Mouse (Mus musculus): ENCODE results near the gene Hgfac. TPM values are rescaled to one million over a fixed set of nuclear protein-coding genes. Genes with fewer than 3 reads are reported as not detected.

Gene Hgfac
- polyA plus RNA-seq, 1 experiment from 2014 or later: 0.37 TPM

- H3K4me3 ChIP-seq (ENCODE audit: low read depth, low read length): no peak overlapping the region
- no peaks in the 10 kb centered on the region for H3K9me3 ChIP-seq (ENCODE audit: low read depth, low read length)
- 79% methylated on average over 3 of the region's 3 CpGs for WGBS
- no peak for TF ChIP-seq CTCF (IDR thresholded peaks at IDR 0.05; ENCODE audit: low read depth)
- H3K4me1 ChIP-seq (ENCODE audit: insufficient read depth): no peaks in the 10 kb centered on the region
- no peak for ATAC-seq (ENCODE audit: insufficient read depth)
- peaks cover 4% of the 10 kb centered on the region; the same call in 1 of the 2 replicates for H3K36me3 ChIP-seq (ENCODE audit: insufficient read depth)
- no peak for DNase-seq
- no peaks in the 10 kb centered on the region for H3K27me3 ChIP-seq (ENCODE audit: insufficient read depth, low read length)
- no peak overlapping the region for H3K9ac ChIP-seq
- H3K27ac ChIP-seq (ENCODE audit: low read depth): no peak overlapping the region
- no peak overlapping the region for H3K4me2 ChIP-seq
These were observed 35.6 kb upstream of the Hgfac start for GRCm38 (mm10) chr5:35005659-35006058.

- Histone ChIP-seq H3K9me3 (ENCODE audit: low read depth, low read length) (no peaks in the 10 kb centered on the region), H3K27me3 (ENCODE audit: insufficient read depth, low read length) (no peaks in the 10 kb centered on the region), H3K4me3 (ENCODE audit: low read depth, low read length) (no peak overlapping the region), H3K9ac (no peak overlapping the region), H3K36me3 (ENCODE audit: insufficient read depth) (peaks cover 4% of the 10 kb centered on the region; the same call in 1 of the 2 replicates), H3K27ac (ENCODE audit: low read depth) (no peak overlapping the region), H3K4me2 (no peak overlapping the region), H3K4me1 (ENCODE audit: insufficient read depth) (no peaks in the 10 kb centered on the region)
- no peak for TF ChIP-seq CTCF (IDR thresholded peaks at IDR 0.05; ENCODE audit: low read depth)
- no peak for DNase-seq
- 48% methylated on average over 2 of the region's 2 CpGs for WGBS
- no peak for ATAC-seq (ENCODE audit: insufficient read depth)
These were observed 34.7 kb upstream of the Hgfac start for GRCm38 (mm10) chr5:35006599-35006998.

GRCm38 (mm10) chr5:35009163-35009562, 32.1 kb upstream of the Hgfac start:
- Histone ChIP-seq H3K4me2 (no peak overlapping the region), H3K9ac (no peak overlapping the region), H3K36me3 (ENCODE audit: insufficient read depth) (peaks cover 4% of the 10 kb centered on the region; the same call in 1 of the 2 replicates), H3K27ac (ENCODE audit: low read depth) (no peak overlapping the region), H3K4me3 (ENCODE audit: low read depth, low read length) (no peak overlapping the region), H3K4me1 (ENCODE audit: insufficient read depth) (no peaks in the 10 kb centered on the region), H3K27me3 (ENCODE audit: insufficient read depth, low read length) (no peaks in the 10 kb centered on the region), H3K9me3 (ENCODE audit: low read depth, low read length) (no peaks in the 10 kb centered on the region)
- ATAC-seq (ENCODE audit: insufficient read depth) (no peak), DNase-seq (no peak)
- 85% methylated on average over 4 of the region's 4 CpGs for WGBS
- TF ChIP-seq CTCF (IDR thresholded peaks at IDR 0.05; ENCODE audit: low read depth): no peak

GRCm38 (mm10) chr5:35010656-35011055, 30.7 kb upstream of the Hgfac start:
- no peaks in the 10 kb centered on the region for H3K4me1 ChIP-seq (ENCODE audit: insufficient read depth)
- no peak overlapping the region for H3K27ac ChIP-seq (ENCODE audit: low read depth)
- no peak for TF ChIP-seq CTCF (IDR thresholded peaks at IDR 0.05; ENCODE audit: low read depth)
- no peak overlapping the region for H3K4me3 ChIP-seq (ENCODE audit: low read depth, low read length)
- no peak for DNase-seq
- no peak for ATAC-seq (ENCODE audit: insufficient read depth)
- WGBS: 69% methylated on average over 5 of the region's 5 CpGs
- H3K27me3 ChIP-seq (ENCODE audit: insufficient read depth, low read length): no peaks in the 10 kb centered on the region
- no peak overlapping the region for H3K9ac ChIP-seq
- no peak overlapping the region for H3K4me2 ChIP-seq
- peaks cover 4% of the 10 kb centered on the region; the same call in 1 of the 2 replicates for H3K36me3 ChIP-seq (ENCODE audit: insufficient read depth)
- no peaks in the 10 kb centered on the region for H3K9me3 ChIP-seq (ENCODE audit: low read depth, low read length)

- Histone ChIP-seq H3K36me3 (ENCODE audit: insufficient read depth) (peaks cover 7% of the 10 kb centered on the region; the same call in 1 of the 2 replicates), H3K27ac (ENCODE audit: low read depth) (no peak overlapping the region), H3K27me3 (ENCODE audit: insufficient read depth, low read length) (no peaks in the 10 kb centered on the region), H3K4me1 (ENCODE audit: insufficient read depth) (no peaks in the 10 kb centered on the region), H3K9ac (no peak overlapping the region), H3K9me3 (ENCODE audit: low read depth, low read length) (no peaks in the 10 kb centered on the region), H3K4me3 (ENCODE audit: low read depth, low read length) (no peak overlapping the region), H3K4me2 (no peak overlapping the region)
- ATAC-seq (ENCODE audit: insufficient read depth) (no peak), DNase-seq (no peak)
- TF ChIP-seq CTCF (IDR thresholded peaks at IDR 0.05; ENCODE audit: low read depth): no peak
- WGBS: 91% methylated on average over 6 of the region's 6 CpGs
These were observed 30.0 kb upstream of the Hgfac start for GRCm38 (mm10) chr5:35011156-35011923.

- ATAC-seq (ENCODE audit: insufficient read depth) (no peak), DNase-seq (no peak)
- WGBS: 82% methylated on average over 6 of the region's 6 CpGs
- H3K4me1 ChIP-seq (ENCODE audit: insufficient read depth): no peaks in the 10 kb centered on the region
- no peaks in the 10 kb centered on the region for H3K9me3 ChIP-seq (ENCODE audit: low read depth, low read length)
- H3K4me2 ChIP-seq: no peak overlapping the region
- H3K27ac ChIP-seq (ENCODE audit: low read depth): no peak overlapping the region
- TF ChIP-seq CTCF (IDR thresholded peaks at IDR 0.05; ENCODE audit: low read depth): no peak
- H3K9ac ChIP-seq: no peak overlapping the region
- no peak overlapping the region for H3K4me3 ChIP-seq (ENCODE audit: low read depth, low read length)
- H3K36me3 ChIP-seq (ENCODE audit: insufficient read depth): 0 out of 2 replicates have a peak, but pooled peaks cover 4% of the 10 kb centered on the region
- no peaks in the 10 kb centered on the region for H3K27me3 ChIP-seq (ENCODE audit: insufficient read depth, low read length)
These were observed 27.3 kb upstream of the Hgfac start for GRCm38 (mm10) chr5:35014036-35014435.

- Histone ChIP-seq H3K4me2 (no peak overlapping the region), H3K27ac (ENCODE audit: low read depth) (peak overlapping the region; percentile 42; the same call in 1 of the 2 replicates), H3K4me1 (ENCODE audit: insufficient read depth) (no peaks in the 10 kb centered on the region), H3K9ac (no peak overlapping the region), H3K9me3 (ENCODE audit: low read depth, low read length) (no peaks in the 10 kb centered on the region), H3K4me3 (ENCODE audit: low read depth, low read length) (no peak overlapping the region), H3K36me3 (ENCODE audit: insufficient read depth) (peaks cover 44% of the 10 kb centered on the region), H3K27me3 (ENCODE audit: insufficient read depth, low read length) (no peaks in the 10 kb centered on the region)
- DNase-seq: no peak
- no peak for TF ChIP-seq CTCF (IDR thresholded peaks at IDR 0.05; ENCODE audit: low read depth)
- no peak for ATAC-seq (ENCODE audit: insufficient read depth)
- 52% methylated on average over 9 of the region's 9 CpGs for WGBS
These were observed 21.5 kb upstream of the Hgfac start for GRCm38 (mm10) chr5:35019673-35020300.

Data from lung, embryonic 14.5 days (tissue).